Mouse (Mus musculus) liver, postnatal 0 days (tissue): ENCODE measurements around the gene Dstn.

Experiments used
- CTCF ChIP-seq: sonication (generic); IDR thresholded peaks from 2 replicates; pipeline ENCODE4 v1.5.1; 2016; ENCODE audit warnings: antibody characterized with exemption, low read depth
- EP300 ChIP-seq: IDR thresholded peaks from 2 replicates; pipeline ENCODE4 v1.6.1; 2016; ENCODE audit warnings: antibody characterized with exemption, low read depth, mild to moderate bottlenecking

- peak; percentile 98 for TF ChIP-seq CTCF
- no peak for TF ChIP-seq EP300
Measured at GRCm38 (mm10) chr2:143867326-143867725, 47.8 kb upstream of the Dstn start.
